ENCODE assay signal across 9 mouse cellular contexts in genomic region chr4:126309211-126309921, GRCm38 (mm10). TPM values are rescaled to one million over a fixed set of nuclear protein-coding genes. Genes with fewer than 3 reads are reported as not detected.
DNase-seq lines count a peak whose midpoint lies in the region; ATAC-seq and TF ChIP-seq lines count a peak whose summit lies in the region.
"Had no signal": no experiment of that assay in that cellular context is flagged by ENCODE, and none has a peak within 500 bp of the region (broad histone marks: within the 10 kb centered on the region; RNA-seq: fewer than 3 reads in every experiment).

No protein-coding gene starts in this region.

- peak overlapping the region; percentile 52 for H3K4me3 ChIP-seq in gastrocnemius, adult 2 months
- no peak overlapping the region for H3K4me3 ChIP-seq in CH12.LX (replicated peaks in 1 of 3; ENCODE audit: low read depth in 2 of 3, low read length in 2 of 3, poor library complexity in 1 of 3)
- H3K4me3 ChIP-seq in forebrain, embryonic 11.5 days (ENCODE audit: low read depth, low read length): peak overlapping the region; percentile 13; the same call in 1 of the 2 replicates
- H3K4me3 ChIP-seq in midbrain, embryonic 15.5 days: peak overlapping the region; percentile 33

- TF ChIP-seq CTCF in gastrocnemius, adult 2 months (IDR thresholded peaks at IDR 0.05): no peak; the same call in 1 of the 2 replicates
- TF ChIP-seq CTCF in CH12.LX (conservative IDR thresholded peaks at IDR 0.05 in 1 of 2, IDR thresholded peaks at IDR 0.05 in 1 of 2; ENCODE audit: low read depth in 2 of 2, low read length in 2 of 2): peak in 1 of 2 experiments; percentile 46; a peak in 2 of 4 replicates

- in situ Hi-C loops in CH12.LX (cut with MboI; ENCODE audit: low pct_ligation_motif_present, low pct_unique_long_range_greater_than_20kb, low sequenced_read_pairs): loop anchor here (5.0 kb wide), 1 partner anchor 37 kb away; no protein-coding TSS in a partner anchor

- ATAC-seq in forebrain, embryonic 11.5 days (replicated peaks; ENCODE audit: low FRiP score): peak; percentile 69
- peak; percentile 60 for ATAC-seq in midbrain, embryonic 15.5 days (replicated peaks)

- peak; percentile 14; the same call in 1 of the 2 replicates for TF ChIP-seq RAD21 in CH12.LX (IDR thresholded peaks at IDR 0.05; ENCODE audit: low read depth, low read length)

- no peak overlapping the region for H3K9ac ChIP-seq in CH12.LX (ENCODE audit: insufficient read depth, low read depth)
- no peak overlapping the region; the same call in 1 of the 2 replicates for H3K9ac ChIP-seq in forebrain, embryonic 11.5 days (ENCODE audit: low read length)
- peak overlapping the region; percentile 35 for H3K9ac ChIP-seq in midbrain, embryonic 15.5 days

- TF ChIP-seq EP300 in CH12.LX (IDR thresholded peaks at IDR 0.05; ENCODE audit: low read length): no peak

- peak; percentile 57 for DNase-seq in gastrocnemius, adult 2 months
- DNase-seq in gastrocnemius, postnatal 36 days: no peak
- DNase-seq in CH12.LX (ENCODE audit: extremely low read depth) (no peak), MN1 (ENCODE audit: low spot score) (no peak)
- DNase-seq in forebrain, embryonic 11.5 days (ENCODE audit: low spot score): peak; percentile 68
- DNase-seq in kidney, postnatal 10 days: peak; percentile 59
- DNase-seq in left cerebral cortex, adult 9 months (ENCODE audit: low spot score in 2 of 2): no peak

- H3K79me2 ChIP-seq in CH12.LX (replicated peaks; ENCODE audit: control insufficient read depth, extremely low read depth, insufficient read depth, poor library complexity, severe bottlenecking): no peaks in the 10 kb centered on the region

- H3K27me3 ChIP-seq in CH12.LX (replicated peaks): no peaks in the 10 kb centered on the region
- no peaks in the 10 kb centered on the region for H3K27me3 ChIP-seq in forebrain, embryonic 11.5 days (ENCODE audit: control insufficient read depth, insufficient read depth, low read length)
- H3K27me3 ChIP-seq in midbrain, embryonic 15.5 days (replicated peaks): no peaks in the 10 kb centered on the region

- H3K36me3 ChIP-seq in CH12.LX (replicated peaks in 1 of 2; ENCODE audit: control insufficient read depth in 1 of 2, insufficient read depth in 1 of 2, low read length in 1 of 2): peaks cover 0 to 14% of the 10 kb centered on the region in 2 experiments
- no peaks in the 10 kb centered on the region for H3K36me3 ChIP-seq in forebrain, embryonic 11.5 days (ENCODE audit: control insufficient read depth, insufficient read depth, low read length)
- H3K36me3 ChIP-seq in midbrain, embryonic 15.5 days (replicated peaks): 0 out of 2 replicates have a peak, but pooled peaks cover 3% of the 10 kb centered on the region

- H3K4me2 ChIP-seq in CH12.LX (ENCODE audit: insufficient read depth, low read depth, poor library complexity, severe bottlenecking): peak overlapping the region; percentile 41; the same call in 1 of the 2 replicates
- peak overlapping the region; percentile 45 for H3K4me2 ChIP-seq in forebrain, embryonic 11.5 days (ENCODE audit: low read depth, low read length, severe bottlenecking)
- peak overlapping the region; percentile 54 for H3K4me2 ChIP-seq in midbrain, embryonic 15.5 days

- peak overlapping the region; percentile 76; the same call in 1 of the 2 replicates for H3K27ac ChIP-seq in gastrocnemius, adult 2 months
- H3K27ac ChIP-seq in CH12.LX (ENCODE audit: insufficient read depth, low read depth): no peak overlapping the region
- no peak overlapping the region for H3K27ac ChIP-seq in forebrain, embryonic 11.5 days (ENCODE audit: low read depth, low read length)
- H3K27ac ChIP-seq in midbrain, embryonic 15.5 days: no peak overlapping the region

- 18% methylated on average over 20 of the region's 20 CpGs for WGBS in forebrain, embryonic 11.5 days
- WGBS in midbrain, embryonic 15.5 days: 18% methylated on average over 20 of the region's 20 CpGs

- intact Hi-C loops in gastrocnemius, adult 2 months (cut with DNase I): loop anchor here (1.0 kb wide), 1 partner anchor 82 kb away; no protein-coding TSS in a partner anchor
- intact Hi-C loops in gastrocnemius, postnatal 36 days (cut with DNase I): loop anchor here (5.0 kb wide), 1 partner anchor 127 kb away; no protein-coding TSS in a partner anchor

- peaks cover 0 to 4% of the 10 kb centered on the region in 2 experiments; a peak in 3 of 4 replicates for H3K4me1 ChIP-seq in CH12.LX (ENCODE audit: control insufficient read depth in 1 of 2, insufficient read depth in 2 of 2)
- H3K4me1 ChIP-seq in forebrain, embryonic 11.5 days (replicated peaks; ENCODE audit: control insufficient read depth, insufficient read depth, low read length): peaks cover 2% of the 10 kb centered on the region; the same call in 1 of the 2 replicates
- H3K4me1 ChIP-seq in midbrain, embryonic 15.5 days: no peaks in the 10 kb centered on the region

- dilution Hi-C loops in CH12.LX (cut with MboI; ENCODE audit: extremely low pct_ligation_motif_present, extremely low pct_unique_long_range_greater_than_20kb, low sequenced_read_pairs): no loop called here

- peaks cover 8% of the 10 kb centered on the region for H3K9me3 ChIP-seq in CH12.LX (replicated peaks; ENCODE audit: low read length)
- H3K9me3 ChIP-seq in forebrain, embryonic 11.5 days (ENCODE audit: control insufficient read depth, low read length): no peaks in the 10 kb centered on the region
- no peaks in the 10 kb centered on the region for H3K9me3 ChIP-seq in midbrain, embryonic 15.5 days

- no peak for TF ChIP-seq POLR2A in CH12.LX (IDR thresholded peaks at IDR 0.05; ENCODE audit: low read depth, low read length)

TF ChIP-seq in CH12.LX, 34 proteins besides CTCF, POLR2A, EP300 and RAD21:
- no peak for TF ChIP-seq MAX (IDR thresholded peaks at IDR 0.05; ENCODE audit: low read length)
- 0 out of 2 replicates have a peak, but pooled peaks have one; percentile 2 for TF ChIP-seq SMC3 (IDR thresholded peaks at IDR 0.05; ENCODE audit: low read depth, low read length)

RNA-seq across cellular contexts. Expression of gene Adprhl2, which starts 12.1 kb away (rescaled TPM):
- total RNA-seq in gastrocnemius, adult 2 months (2021): 1 to 10 TPM; 9.3 to 9.5 TPM
- total RNA-seq in gastrocnemius, postnatal 36 days (2021): 1 to 10 TPM; 7.6 to 7.8 TPM
- total RNA-seq in CH12.LX (2012; rRNA removed) (68.5 and 74.0 TPM in 2 replicates), CH12.LX (2014; rRNA removed) (57.3 and 59.7 TPM in 2 replicates)
- 52.0 and 62.4 TPM in 2 replicates for polyA plus RNA-seq in CH12.LX (2012; ENCODE audit: insufficient read length, low read depth)
- 66.5 and 70.7 TPM in 2 replicates for polyA plus RNA-seq in forebrain, embryonic 11.5 days (2014; fragmentation: Nextera tagmentation; extraction: Ambion mirVana)
- 94.6 and 99.9 TPM in 2 replicates for polyA plus RNA-seq in midbrain, embryonic 15.5 days (2015; fragmentation: Nextera tagmentation; extraction: Ambion mirVana)

RNA-seq across cellular contexts. Expression of gene Tekt2, which starts 16.1 kb away (rescaled TPM):
- under 1 TPM in 1 of 2 experiments, not detected in 1; 0.64 TPM for total RNA-seq in gastrocnemius, adult 2 months (2021)
- under 1 TPM; 0.46 to 0.59 TPM for total RNA-seq in gastrocnemius, postnatal 36 days (2021)
- 0.08 and 0.13 TPM in 2 replicates for total RNA-seq in CH12.LX (2012; rRNA removed)
- total RNA-seq in CH12.LX (2014; rRNA removed): not detected in 2 replicates
- polyA plus RNA-seq in CH12.LX (2012; ENCODE audit: insufficient read length, low read depth): 0.24 and 0.64 TPM in 2 replicates
- polyA plus RNA-seq in forebrain, embryonic 11.5 days (2014; fragmentation: Nextera tagmentation; extraction: Ambion mirVana): 4.9 and 6.1 TPM in 2 replicates
- 11.8 and 15.1 TPM in 2 replicates for polyA plus RNA-seq in midbrain, embryonic 15.5 days (2015; fragmentation: Nextera tagmentation; extraction: Ambion mirVana)
- total RNA-seq: MEL had no signal

RNA-seq across cellular contexts. Expression of gene Col8a2, which starts 22.8 kb away (rescaled TPM):
- total RNA-seq in gastrocnemius, adult 2 months (2021): 1 to 10 TPM in 1 of 2 experiments, under 1 TPM in 1; 0.74 to 6.0 TPM
- total RNA-seq in gastrocnemius, postnatal 36 days (2021): 1 to 10 TPM; 1.6 to 2.2 TPM
- total RNA-seq in CH12.LX (2012; rRNA removed): not detected in 2 replicates
- not detected in 2 replicates for total RNA-seq in CH12.LX (2014; rRNA removed)
- not detected in 2 replicates for polyA plus RNA-seq in CH12.LX (2012; ENCODE audit: insufficient read length, low read depth)
- polyA plus RNA-seq in forebrain, embryonic 11.5 days (2014; fragmentation: Nextera tagmentation; extraction: Ambion mirVana): 18.0 and 20.4 TPM in 2 replicates
- 2.6 and 2.9 TPM in 2 replicates for polyA plus RNA-seq in midbrain, embryonic 15.5 days (2015; fragmentation: Nextera tagmentation; extraction: Ambion mirVana)
- total RNA-seq: MEL had no signal

RNA-seq across cellular contexts. Expression of gene Trappc3, which starts 47.2 kb away (rescaled TPM):
- 10 to 100 TPM; 18.6 to 24.3 TPM for total RNA-seq in gastrocnemius, adult 2 months (2021)
- total RNA-seq in gastrocnemius, postnatal 36 days (2021): 10 to 100 TPM; 15.9 to 17.9 TPM
- total RNA-seq in CH12.LX (2012; rRNA removed) (72.7 and 81.1 TPM in 2 replicates), CH12.LX (2014; rRNA removed) (94.8 and 100 TPM in 2 replicates)
- polyA plus RNA-seq in CH12.LX (2012; ENCODE audit: insufficient read length, low read depth): 73.0 and 74.1 TPM in 2 replicates
- polyA plus RNA-seq in forebrain, embryonic 11.5 days (2014; fragmentation: Nextera tagmentation; extraction: Ambion mirVana): 23.3 and 25.7 TPM in 2 replicates
- 184 and 188 TPM in 2 replicates for polyA plus RNA-seq in midbrain, embryonic 15.5 days (2015; fragmentation: Nextera tagmentation; extraction: Ambion mirVana)

RNA-seq across cellular contexts. Expression of gene Map7d1, which starts 53.2 kb away (rescaled TPM):
- 100 to 1,000 TPM; 177 to 199 TPM for total RNA-seq in gastrocnemius, adult 2 months (2021)
- total RNA-seq in gastrocnemius, postnatal 36 days (2021): 100 to 1,000 TPM; 165 to 207 TPM
- total RNA-seq in CH12.LX (2012; rRNA removed): 17.9 and 20.8 TPM in 2 replicates
- 12.5 and 12.8 TPM in 2 replicates for total RNA-seq in CH12.LX (2014; rRNA removed)
- 62.2 and 72.2 TPM in 2 replicates for polyA plus RNA-seq in CH12.LX (2012; ENCODE audit: insufficient read length, low read depth)
- polyA plus RNA-seq in forebrain, embryonic 11.5 days (2014; fragmentation: Nextera tagmentation; extraction: Ambion mirVana): 80.6 and 83.5 TPM in 2 replicates
- polyA plus RNA-seq in midbrain, embryonic 15.5 days (2015; fragmentation: Nextera tagmentation; extraction: Ambion mirVana): 85.4 and 92.1 TPM in 2 replicates

Comparison
In these comparisons a context has a peak if more than half of its experiments do, and no peak if none do; other contexts are left out.
1. DNase-seq: peak in gastrocnemius, adult 2 months (single experiment), forebrain, embryonic 11.5 days (single experiment) and kidney, postnatal 10 days (single experiment); none in gastrocnemius, postnatal 36 days (0 of 2), CH12.LX (single experiment), MN1 (single experiment) and left cerebral cortex, adult 9 months (0 of 2).
2. H3K4me3 ChIP-seq: peak in gastrocnemius, adult 2 months (single experiment), forebrain, embryonic 11.5 days (single experiment) and midbrain, embryonic 15.5 days (single experiment); none in CH12.LX (0 of 3).
3. RNA of gene Adprhl2, which starts 12.1 kb away (total RNA-seq): 57.3 to 74.0 TPM in CH12.LX; 9.3 to 9.5 TPM in gastrocnemius, adult 2 months and 7.6 to 7.8 TPM in gastrocnemius, postnatal 36 days; every median in the first group is over 4 times any median in the second.
4. Peak in every context shown above with its lines, with median percentiles within 50 percentile points of each other: H3K4me2 ChIP-seq.